Mouse (Mus musculus): ENCODE data around the gene Slc38a8.

The Slc38a8 gene

DNA sequence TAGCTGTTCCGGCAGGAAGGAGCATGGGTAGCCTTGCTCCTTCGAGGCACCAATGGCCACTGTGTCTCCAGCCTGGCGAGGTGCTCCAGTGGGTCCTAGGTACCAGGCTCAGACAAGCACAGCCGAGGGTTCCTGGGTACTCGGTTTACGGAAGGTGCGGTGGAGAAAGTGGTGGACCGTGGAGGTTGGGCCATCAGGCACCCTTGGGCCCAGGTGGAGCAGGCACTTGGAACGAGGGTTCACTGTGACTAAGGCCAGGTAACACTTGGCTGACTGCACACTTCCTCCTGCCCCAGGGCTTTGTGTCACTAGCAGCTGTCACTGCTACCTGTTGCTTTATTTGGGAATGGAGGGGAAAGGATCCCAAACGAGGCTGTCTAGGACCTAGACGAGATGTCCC, 64.0 kb downstream of the Slc38a8 start:
- no peak for DNase-seq (ENCODE audit: low spot score in 2 of 2)

GRCm38 (mm10) chr8:119436933-119437332, 64.6 kb downstream of the Slc38a8 start:
- DNase-seq (ENCODE audit: low spot score in 2 of 2), result no peak

- no peak for DNase-seq (ENCODE audit: low spot score in 2 of 2)
These were observed 65.2 kb downstream of the Slc38a8 start for GRCm38 (mm10) chr8:119436331-119436730.

- no peak for DNase-seq (ENCODE audit: low spot score in 2 of 2)
These were observed 66.0 kb downstream of the Slc38a8 start for GRCm38 (mm10) chr8:119435527-119435926.

- DNase-seq (ENCODE audit: low spot score in 2 of 2), result no peak
These were observed 66.9 kb downstream of the Slc38a8 start for GRCm38 (mm10) chr8:119434569-119434968.

DNA sequence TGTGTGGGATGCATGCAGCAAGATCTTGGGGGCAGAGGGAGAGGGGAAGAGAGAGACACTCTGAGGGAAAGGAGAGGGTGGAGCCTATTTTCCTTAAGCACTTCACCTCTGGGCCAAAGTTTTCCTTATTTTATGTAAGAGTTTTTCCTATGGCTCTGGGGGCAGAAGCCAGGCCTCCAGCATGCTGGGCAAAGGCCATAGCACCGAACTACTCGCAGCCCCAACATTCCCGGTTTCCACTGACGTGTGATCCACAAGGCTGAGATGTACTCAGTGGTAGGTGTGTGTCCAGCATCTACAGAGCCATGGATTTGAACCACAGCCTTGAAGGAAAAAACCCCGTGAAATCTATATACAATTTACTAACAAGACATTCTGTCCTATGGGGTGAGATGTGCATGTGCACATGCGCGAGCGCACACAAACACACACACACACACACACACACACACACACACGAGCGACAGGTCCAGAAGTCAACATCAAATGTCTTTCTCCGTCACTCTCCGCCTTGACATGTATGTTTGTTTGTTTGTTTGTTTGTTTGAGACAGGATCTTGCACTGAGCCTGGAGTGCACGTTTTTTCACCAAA, 67.8 kb downstream of the Slc38a8 start, which contains the start of gene Osgin1:
Osgin1 (plus strand) TSS at position 543 of the 593 bp plus-strand sequence.
- DNase-seq (ENCODE audit: low spot score in 2 of 2), result no peak

DNA sequence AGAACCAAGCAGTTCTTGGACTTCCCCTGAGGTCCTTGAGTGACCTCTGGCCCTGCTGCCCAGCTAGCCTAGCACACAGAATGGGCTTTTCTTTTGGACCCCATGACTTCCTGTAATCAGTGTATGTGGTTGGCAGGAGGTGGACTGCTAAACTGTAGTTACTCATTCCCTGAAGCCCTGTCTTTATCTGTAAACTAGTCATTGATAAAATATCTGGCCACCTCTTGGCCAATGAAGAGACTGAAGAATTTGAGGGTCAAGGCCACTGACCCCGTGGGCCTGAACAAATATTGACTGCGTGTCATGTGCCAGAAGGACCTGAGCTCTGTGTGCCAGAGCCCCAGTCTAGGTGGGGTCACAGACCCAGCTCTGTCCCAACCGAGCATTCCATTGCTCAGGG, 69.1 kb downstream of the Slc38a8 start:
- DNase-seq (ENCODE audit: low spot score in 2 of 2), result no peak

DNA sequence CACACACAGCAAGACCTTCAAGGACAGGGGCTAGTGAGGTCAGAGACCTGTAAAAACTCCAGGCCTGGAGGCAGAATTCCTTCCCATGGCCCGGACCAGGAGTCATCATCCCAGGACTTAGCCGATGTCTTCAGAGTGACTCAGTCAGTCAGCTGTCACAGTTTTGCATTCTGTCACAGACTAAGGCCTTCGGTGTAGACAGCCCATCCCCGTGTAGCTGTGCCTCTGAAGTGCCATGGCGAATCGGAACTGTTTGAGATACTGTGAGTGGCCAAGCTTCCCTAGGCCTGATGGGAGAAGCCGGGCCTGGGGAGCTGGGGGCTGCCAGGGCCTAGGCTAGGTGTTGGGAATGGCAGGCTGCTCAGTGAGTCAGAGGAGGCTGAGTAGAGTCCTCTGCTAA, 70.8 kb downstream of the Slc38a8 start:
- no peak for DNase-seq (ENCODE audit: low spot score in 2 of 2)

GRCm38 (mm10) chr8:119430250-119430649, 71.2 kb downstream of the Slc38a8 start:
- no peak for DNase-seq (ENCODE audit: low spot score in 2 of 2)

Measured in cerebellum, postnatal 4 days (tissue).